Mouse (Mus musculus) lung, postnatal 0 days (tissue): ENCODE data around the gene Ccdc30. TPM values are rescaled to one million over a fixed set of nuclear protein-coding genes. Genes with fewer than 3 reads are reported as not detected.

Experiments
- ATAC-seq: fragments of 200-750 bp; cut with Nextera tagmentation; 2 replicates; pipeline ENCODE4 v1.8.0; 2017; ENCODE audit warnings: moderate library complexity
- DNase-seq: peaks from one replicate; pipeline ENCODE4 v3.0.0-alpha.2; 2016; ENCODE audit warnings: low spot score
- H3K27ac ChIP-seq: fragments of 300-500 bp; sonication (generic); 2 replicates; pipeline ENCODE4 v1.5.1; 2014; ENCODE audit warnings: antibody characterized with exemption, mild to moderate bottlenecking, low read length, mixed read lengths
- H3K27me3 ChIP-seq: fragments of 300-500 bp; sonication (generic); replicated peaks from 2 replicates; pipeline ENCODE4 v1.6.1; 2014; ENCODE audit warnings: low read length, mixed read lengths; ENCODE audit not compliant: insufficient read depth
- H3K36me3 ChIP-seq: fragments of 300-500 bp; sonication (generic); 2 replicates; pipeline ENCODE4 v1.6.1; 2014; ENCODE audit warnings: low read length, mixed read lengths; ENCODE audit not compliant: insufficient read depth
- H3K4me1 ChIP-seq: fragments of 300-500 bp; sonication (generic); 2 replicates; pipeline ENCODE4 v1.6.1; 2014; ENCODE audit warnings: antibody characterized with exemption, low read depth, low read length, mixed read lengths; ENCODE audit not compliant: insufficient read depth
- H3K4me2 ChIP-seq: fragments of 300-500 bp; sonication (generic); replicated peaks from 2 replicates; pipeline ENCODE4 v1.6.1; 2014; ENCODE audit warnings: low read depth, mild to moderate bottlenecking, low read length, moderate library complexity, mixed read lengths
- H3K4me3 ChIP-seq: fragments of 300-500 bp; sonication (generic); 2 replicates; pipeline ENCODE4 v1.5.1; 2014; ENCODE audit warnings: low read depth, low read length
- H3K9ac ChIP-seq: fragments of 300-500 bp; sonication (generic); replicated peaks from 2 replicates; pipeline ENCODE4 v1.6.1; 2014; ENCODE audit warnings: low read depth, mild to moderate bottlenecking
- H3K9me3 ChIP-seq: fragments of 300-500 bp; sonication (generic); 2 replicates; pipeline ENCODE4 v1.6.1; 2016; ENCODE audit warnings: low read length, mixed read lengths
- CTCF ChIP-seq: IDR thresholded peaks from 2 replicates; pipeline ENCODE4 v1.5.1; 2016; ENCODE audit warnings: antibody characterized with exemption, mild to moderate bottlenecking
- EP300 ChIP-seq: IDR thresholded peaks from 2 replicates; pipeline ENCODE4 v1.6.1; 2016; ENCODE audit warnings: antibody characterized with exemption, mild to moderate bottlenecking, control low read depth
- WGBS: fragments of 180-500 bp; shearing (Covaris S2); extraction: QIAGEN DNeasy Blood & Tissue Kit; methylation state at CpG from one replicate; pipeline ENCODE4 v1.1.7; 2014; 5-methylcytosine and 5-hydroxymethylcytosine counted together
- polyA plus RNA-seq: library from polyadenylated mRNA; unstranded; fragments of >200 nt; fragmentation: Nextera tagmentation; extraction: Ambion mirVana; gene quantifications from 2 replicates; pipeline ENCODE4 v1.2.1, GENCODE M21; 2015

Gene Ccdc30
- polyA plus RNA-seq, 1 experiment from 2014 or later, result 7.3 TPM

DNA sequence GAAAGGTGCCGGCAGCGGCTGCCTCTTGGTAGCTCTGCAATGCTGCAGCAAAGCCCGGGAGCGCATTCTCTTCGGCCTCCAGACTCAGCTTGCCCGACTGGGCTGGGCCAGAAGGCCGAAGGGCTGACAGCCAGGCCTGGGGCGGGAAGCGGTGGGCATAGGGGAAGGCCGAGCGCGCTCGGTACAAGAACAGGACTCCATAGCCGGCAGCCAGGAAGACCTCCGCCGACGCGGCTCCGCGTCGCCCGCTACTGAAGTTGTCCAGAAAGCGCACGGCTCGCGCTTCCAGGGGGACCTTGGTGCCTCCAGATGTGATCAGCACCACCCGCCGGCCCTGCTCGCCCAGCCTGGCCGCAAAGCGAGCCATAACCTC is 6.6 kb upstream of the Ccdc30 start:
- Histone ChIP-seq H3K4me3 (peak overlapping the region; percentile 49), H3K27ac (peak overlapping the region; percentile 68), H3K9me3 (no peaks in the 10 kb centered on the region), H3K36me3 (no peaks in the 10 kb centered on the region), H3K4me1 (peaks cover 13% of the 10 kb centered on the region; the same call in 1 of the 2 replicates), H3K4me2 (peak overlapping the region; percentile 88), H3K27me3 (no peaks in the 10 kb centered on the region), H3K9ac (peak overlapping the region; percentile 58)
- DNase-seq (peak; percentile 23), ATAC-seq (peak; percentile 41)
- 2% methylated on average over 28 of the region's 31 CpGs for WGBS
- TF ChIP-seq CTCF, result no peak
- TF ChIP-seq EP300, result no peak

DNA sequence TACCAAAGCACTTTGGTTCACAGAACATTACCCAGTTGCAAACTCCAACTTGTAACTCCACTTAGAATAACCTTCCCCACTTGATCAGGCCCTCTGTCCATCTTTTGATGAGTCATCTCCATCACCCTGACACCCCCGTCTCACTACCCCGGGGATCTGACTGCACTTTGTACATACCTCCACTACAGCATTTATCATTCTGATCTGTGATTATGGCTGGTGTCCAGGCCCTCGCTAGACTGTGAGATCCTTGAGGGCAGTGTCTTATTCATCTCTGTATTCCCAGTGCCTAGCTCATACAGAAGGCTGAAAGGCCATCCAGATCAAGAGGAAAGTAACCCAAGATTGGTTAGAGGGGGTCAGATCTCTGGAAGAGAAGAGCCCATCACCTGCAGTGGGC is 5.9 kb upstream of the Ccdc30 start:
- Histone ChIP-seq H3K27ac (no peak overlapping the region; the same call in 1 of the 2 replicates), H3K4me1 (peaks cover 13% of the 10 kb centered on the region; the same call in 1 of the 2 replicates), H3K4me2 (peak overlapping the region; percentile 88), H3K27me3 (no peaks in the 10 kb centered on the region), H3K9ac (peak overlapping the region; percentile 58; the same call in 1 of the 2 replicates), H3K9me3 (no peaks in the 10 kb centered on the region), H3K36me3 (no peaks in the 10 kb centered on the region), H3K4me3 (peak overlapping the region; percentile 49; the same call in 1 of the 2 replicates)
- ATAC-seq (no peak), DNase-seq (no peak)
- TF ChIP-seq EP300 (no peak), CTCF (no peak)
- 20% methylated on average over 3 of the region's 3 CpGs for WGBS

DNA sequence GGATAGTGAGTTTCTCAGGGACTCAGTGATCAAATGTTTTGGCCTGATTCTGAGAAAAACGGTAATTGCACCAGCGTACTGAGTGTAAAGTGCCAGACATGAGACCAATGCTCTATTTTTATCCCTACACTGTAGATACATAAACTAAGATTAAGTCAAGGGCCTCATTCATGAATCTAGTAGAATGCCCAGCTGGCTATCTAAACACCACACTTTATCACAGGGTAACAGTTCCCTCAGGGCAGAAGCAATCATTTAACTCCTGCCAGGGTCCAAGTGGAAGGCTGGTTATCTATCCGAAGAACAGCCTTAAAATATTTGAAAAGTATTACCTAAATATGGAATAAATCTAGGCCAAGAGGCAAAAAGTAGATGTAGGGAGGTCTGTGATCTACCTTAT is 2.6 kb upstream of the Ccdc30 start:
- peaks cover 14% of the 10 kb centered on the region; the same call in 1 of the 2 replicates for H3K4me1 ChIP-seq
- ATAC-seq, result no peak
- no peak for TF ChIP-seq CTCF
- TF ChIP-seq EP300, result no peak
- no peaks in the 10 kb centered on the region for H3K9me3 ChIP-seq
- H3K4me2 ChIP-seq, result no peak overlapping the region
- no peak overlapping the region for H3K4me3 ChIP-seq
- H3K27me3 ChIP-seq, result no peaks in the 10 kb centered on the region
- H3K36me3 ChIP-seq, result no peaks in the 10 kb centered on the region
- H3K9ac ChIP-seq, result no peak overlapping the region
- 80% methylated on average over 3 of the region's 3 CpGs for WGBS
- no peak for DNase-seq
- H3K27ac ChIP-seq, result no peak overlapping the region

DNA sequence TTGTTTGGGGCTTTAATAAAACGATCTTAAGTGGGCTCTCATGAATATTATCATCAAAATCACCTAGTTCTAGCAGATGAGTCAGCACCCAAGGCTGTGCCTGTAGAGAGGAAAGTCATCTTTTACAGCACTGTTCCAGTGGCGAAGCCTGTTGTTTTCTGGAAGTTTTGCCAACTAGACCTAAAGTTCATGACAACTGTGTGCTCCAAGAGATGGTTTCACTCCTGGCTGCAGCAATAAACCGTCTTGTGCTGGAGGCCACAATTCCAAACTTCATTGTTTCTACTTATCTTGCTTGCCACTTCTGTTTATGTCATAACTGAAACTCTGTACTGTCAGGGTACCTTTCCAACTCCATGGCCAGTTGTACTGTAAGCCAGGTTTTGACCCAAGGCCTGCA is 1.9 kb upstream of the Ccdc30 start:
- Histone ChIP-seq H3K9ac (no peak overlapping the region), H3K36me3 (no peaks in the 10 kb centered on the region), H3K9me3 (no peaks in the 10 kb centered on the region), H3K27me3 (no peaks in the 10 kb centered on the region), H3K4me2 (no peak overlapping the region), H3K4me3 (no peak overlapping the region), H3K27ac (no peak overlapping the region), H3K4me1 (peaks cover 14% of the 10 kb centered on the region; the same call in 1 of the 2 replicates)
- TF ChIP-seq CTCF (no peak), EP300 (no peak)
- DNase-seq, result no peak
- 71% methylated on average over 3 of the region's 3 CpGs for WGBS
- ATAC-seq, result no peak

DNA sequence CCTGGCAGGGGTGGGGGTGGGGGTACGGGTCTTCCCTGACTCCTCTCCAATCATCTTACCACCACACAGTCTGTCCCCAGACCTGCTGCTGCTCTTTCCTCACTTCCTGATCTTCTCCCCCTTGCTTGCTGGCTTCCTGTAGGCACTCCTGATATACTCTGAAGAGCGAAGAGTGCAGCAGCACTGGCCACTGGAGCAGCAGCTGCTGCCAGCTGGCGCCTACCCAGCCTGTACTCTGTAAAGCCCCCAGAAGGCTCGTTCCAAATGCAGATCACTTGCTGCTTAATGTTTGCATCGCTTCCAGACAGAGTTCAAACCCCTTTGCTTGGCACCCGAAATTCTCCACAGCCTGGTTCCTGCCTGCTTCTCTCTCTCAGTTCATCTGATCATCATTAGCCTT is 2.5 kb downstream of the Ccdc30 start:
- no peak overlapping the region for H3K4me3 ChIP-seq
- 40% methylated on average over 6 of the region's 6 CpGs for WGBS
- H3K4me2 ChIP-seq, result no peak overlapping the region
- H3K27me3 ChIP-seq, result no peaks in the 10 kb centered on the region
- peaks cover 6% of the 10 kb centered on the region; the same call in 1 of the 2 replicates for H3K4me1 ChIP-seq
- DNase-seq, result peak; percentile 36
- TF ChIP-seq CTCF (no peak), EP300 (no peak)
- no peaks in the 10 kb centered on the region for H3K36me3 ChIP-seq
- peak; percentile 18; the same call in 1 of the 2 replicates for ATAC-seq
- H3K9me3 ChIP-seq, result no peaks in the 10 kb centered on the region
- H3K9ac ChIP-seq, result no peak overlapping the region
- H3K27ac ChIP-seq, result no peak overlapping the region

DNA sequence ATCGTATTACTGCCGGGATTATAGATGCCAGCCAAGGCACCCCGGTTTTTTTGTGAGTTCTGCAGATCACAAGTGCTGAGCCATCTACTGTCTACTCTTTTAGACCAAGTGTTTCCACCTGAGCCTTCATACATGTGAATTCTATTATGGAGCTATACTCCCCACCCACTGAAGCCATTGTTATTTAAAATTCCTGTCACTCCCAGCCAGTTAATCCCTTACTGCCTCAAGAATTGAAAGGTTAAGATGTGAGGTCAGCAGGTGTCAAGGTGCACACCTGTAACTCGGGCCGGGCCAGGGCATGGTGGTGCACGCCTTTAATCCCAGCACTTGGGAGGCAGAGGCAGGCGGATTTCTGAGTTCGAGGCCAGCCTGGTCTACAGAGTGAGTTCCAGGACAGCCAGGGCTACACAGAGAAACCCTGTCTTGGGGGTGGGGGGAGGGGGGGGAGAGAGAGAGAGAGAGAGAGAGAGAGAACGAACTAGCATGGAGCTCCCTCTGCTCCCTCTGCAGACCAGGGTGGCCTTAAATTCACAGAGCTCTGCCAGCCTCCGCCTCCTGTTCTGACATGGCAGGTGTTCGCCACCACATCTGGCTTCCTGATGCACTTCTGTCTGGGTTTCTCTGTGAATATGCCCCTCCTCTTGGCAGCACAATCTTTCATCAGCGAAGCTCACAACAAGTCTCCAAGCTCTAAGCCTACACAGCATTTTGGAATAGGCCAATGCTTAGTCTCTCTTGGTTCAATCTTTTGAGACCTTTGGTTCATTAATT is 3.3 kb downstream of the Ccdc30 start:
- Histone ChIP-seq H3K27ac (no peak overlapping the region), H3K4me3 (no peak overlapping the region), H3K4me2 (no peak overlapping the region), H3K27me3 (no peaks in the 10 kb centered on the region), H3K9ac (no peak overlapping the region), H3K9me3 (no peaks in the 10 kb centered on the region), H3K36me3 (no peaks in the 10 kb centered on the region), H3K4me1 (peaks cover 6% of the 10 kb centered on the region; the same call in 1 of the 2 replicates)
- ATAC-seq (no peak), DNase-seq (no peak)
- 78% methylated on average over 10 of the region's 12 CpGs for WGBS
- TF ChIP-seq EP300 (no peak), CTCF (no peak)
